Mouse (Mus musculus): Measurements from ENCODE around the gene Gstcd. TPM values are rescaled to one million over a fixed set of nuclear protein-coding genes. Genes with fewer than 3 reads are reported as not detected.

Gene Gstcd
- 8.6 and 9.3 TPM in 2 replicates for polyA plus RNA-seq (2016; fragmentation: Nextera tagmentation; extraction: Ambion mirVana)

- peaks cover 20% of the 10 kb centered on the region for H3K4me1 ChIP-seq (replicated peaks)
- 0 out of 2 replicates have a peak, but pooled peaks cover 2% of the 10 kb centered on the region for H3K36me3 ChIP-seq
- H3K4me3 ChIP-seq (replicated peaks): peak within 1 kb of the TSS; percentile 73
- under 1% methylated on average over 53 of the region's 53 CpGs for WGBS
- H3K27ac ChIP-seq: peak within 1 kb of the TSS; percentile 99
- H3K27me3 ChIP-seq: no peaks in the 10 kb centered on the region
- peak within 1 kb of the TSS; percentile 69 for H3K4me2 ChIP-seq
- peak within 1 kb of the TSS; percentile 98 for H3K9ac ChIP-seq (replicated peaks)
- H3K9me3 ChIP-seq: no peaks in the 10 kb centered on the region
- ATAC-seq (ENCODE audit: insufficient number of reproducible peaks, insufficient read depth, low FRiP score, low TSS enrichment, low read depth): peak; percentile 97
These were observed at the start of gene Gstcd, which contains the start of gene Ints12 for GRCm38 (mm10) chr3:133091664-133092273. Gstcd (minus strand) TSS chr3:133092033. Ints12 (plus strand) TSS chr3:133091840.

- H3K4me2 ChIP-seq: no peak overlapping the region
- H3K27me3 ChIP-seq: no peaks in the 10 kb centered on the region
- no peak for ATAC-seq (ENCODE audit: insufficient number of reproducible peaks, insufficient read depth, low FRiP score, low TSS enrichment, low read depth)
- H3K4me3 ChIP-seq (replicated peaks): no peak overlapping the region
- WGBS: 75% methylated on average over 8 of the region's 8 CpGs
- no peaks in the 10 kb centered on the region for H3K4me1 ChIP-seq (replicated peaks)
- H3K27ac ChIP-seq: no peak overlapping the region
- no peaks in the 10 kb centered on the region for H3K36me3 ChIP-seq
- H3K9me3 ChIP-seq: no peaks in the 10 kb centered on the region
- no peak overlapping the region for H3K9ac ChIP-seq (replicated peaks)
These were observed 40.8 kb upstream of the Gstcd start for GRCm38 (mm10) chr3:133132611-133133010.

GRCm38 (mm10) chr3:133131372-133131771 is 39.5 kb upstream of the Gstcd start:
- Histone ChIP-seq H3K9ac (replicated peaks) (no peak overlapping the region), H3K27ac (no peak overlapping the region), H3K36me3 (no peaks in the 10 kb centered on the region), H3K4me2 (no peak overlapping the region), H3K4me1 (replicated peaks) (no peaks in the 10 kb centered on the region), H3K9me3 (no peaks in the 10 kb centered on the region), H3K27me3 (no peaks in the 10 kb centered on the region), H3K4me3 (replicated peaks) (no peak overlapping the region)
- no peak for ATAC-seq (ENCODE audit: insufficient number of reproducible peaks, insufficient read depth, low FRiP score, low TSS enrichment, low read depth)
- 84% methylated on average over 5 of the region's 5 CpGs for WGBS

GRCm38 (mm10) chr3:133113281-133113680 is 21.4 kb upstream of the Gstcd start:
- Histone ChIP-seq H3K27ac (no peak overlapping the region), H3K36me3 (peaks cover 19% of the 10 kb centered on the region), H3K4me2 (no peak overlapping the region), H3K4me3 (replicated peaks) (no peak overlapping the region), H3K9me3 (no peaks in the 10 kb centered on the region), H3K9ac (replicated peaks) (no peak overlapping the region), H3K4me1 (replicated peaks) (no peaks in the 10 kb centered on the region), H3K27me3 (no peaks in the 10 kb centered on the region)
- 13% methylated on average over 1 of the region's 1 CpGs for WGBS
- ATAC-seq (ENCODE audit: insufficient number of reproducible peaks, insufficient read depth, low FRiP score, low TSS enrichment, low read depth): no peak

- H3K27ac ChIP-seq: no peak overlapping the region
- H3K27me3 ChIP-seq: no peaks in the 10 kb centered on the region
- H3K9ac ChIP-seq (replicated peaks): no peak overlapping the region
- H3K9me3 ChIP-seq: no peaks in the 10 kb centered on the region
- peaks cover 33% of the 10 kb centered on the region for H3K36me3 ChIP-seq
- no peak overlapping the region for H3K4me3 ChIP-seq (replicated peaks)
- no peaks in the 10 kb centered on the region for H3K4me1 ChIP-seq (replicated peaks)
- 36% methylated on average over 2 of the region's 2 CpGs for WGBS
- no peak for ATAC-seq (ENCODE audit: insufficient number of reproducible peaks, insufficient read depth, low FRiP score, low TSS enrichment, low read depth)
- H3K4me2 ChIP-seq: no peak overlapping the region
These were observed 19.9 kb upstream of the Gstcd start for GRCm38 (mm10) chr3:133111741-133112140.

GRCm38 (mm10) chr3:133109844-133110243 is 18.0 kb upstream of the Gstcd start:
- Histone ChIP-seq H3K9ac (replicated peaks) (no peak overlapping the region), H3K27me3 (no peaks in the 10 kb centered on the region), H3K27ac (no peak overlapping the region), H3K9me3 (no peaks in the 10 kb centered on the region), H3K36me3 (peaks cover 47% of the 10 kb centered on the region), H3K4me3 (replicated peaks) (no peak overlapping the region), H3K4me1 (replicated peaks) (no peaks in the 10 kb centered on the region), H3K4me2 (no peak overlapping the region)
- WGBS: 92% methylated on average over 4 of the region's 4 CpGs
- ATAC-seq (ENCODE audit: insufficient number of reproducible peaks, insufficient read depth, low FRiP score, low TSS enrichment, low read depth): no peak

- Histone ChIP-seq H3K4me1 (replicated peaks) (no peaks in the 10 kb centered on the region), H3K4me3 (replicated peaks) (no peak overlapping the region), H3K9me3 (no peaks in the 10 kb centered on the region), H3K27me3 (no peaks in the 10 kb centered on the region), H3K36me3 (peaks cover 56% of the 10 kb centered on the region), H3K4me2 (no peak overlapping the region), H3K9ac (replicated peaks) (no peak overlapping the region), H3K27ac (no peak overlapping the region)
- WGBS: 92% methylated on average over 4 of the region's 4 CpGs
- ATAC-seq (ENCODE audit: insufficient number of reproducible peaks, insufficient read depth, low FRiP score, low TSS enrichment, low read depth): no peak
These were observed 16.9 kb upstream of the Gstcd start for GRCm38 (mm10) chr3:133108731-133109130.

- Histone ChIP-seq H3K9me3 (no peaks in the 10 kb centered on the region), H3K27ac (no peak overlapping the region), H3K36me3 (peaks cover 79% of the 10 kb centered on the region), H3K4me2 (no peak overlapping the region), H3K27me3 (no peaks in the 10 kb centered on the region), H3K4me3 (replicated peaks) (no peak overlapping the region), H3K4me1 (replicated peaks) (no peaks in the 10 kb centered on the region), H3K9ac (replicated peaks) (no peak overlapping the region)
- ATAC-seq (ENCODE audit: insufficient number of reproducible peaks, insufficient read depth, low FRiP score, low TSS enrichment, low read depth): no peak
- WGBS: 93% methylated on average over 3 of the region's 3 CpGs
These were observed 12.6 kb upstream of the Gstcd start for GRCm38 (mm10) chr3:133104436-133104835.

- Histone ChIP-seq H3K4me2 (no peak overlapping the region), H3K27me3 (no peaks in the 10 kb centered on the region), H3K4me1 (replicated peaks) (no peaks in the 10 kb centered on the region), H3K4me3 (replicated peaks) (no peak overlapping the region), H3K9me3 (no peaks in the 10 kb centered on the region), H3K9ac (replicated peaks) (no peak overlapping the region), H3K27ac (no peak overlapping the region), H3K36me3 (peaks cover 78% of the 10 kb centered on the region)
- 85% methylated on average over 3 of the region's 3 CpGs for whole genome bisulfite sequencing
- ATAC-seq (ENCODE audit: insufficient number of reproducible peaks, insufficient read depth, low FRiP score, low TSS enrichment, low read depth): no peak
These were observed 11.9 kb upstream of the Gstcd start for GRCm38 (mm10) chr3:133103768-133104167.

- no peak overlapping the region for H3K27ac ChIP-seq
- no peak overlapping the region for H3K4me3 ChIP-seq (replicated peaks)
- no peaks in the 10 kb centered on the region; the same call in 1 of the 2 replicates for H3K4me1 ChIP-seq (replicated peaks)
- WGBS: 96% methylated on average over 2 of the region's 2 CpGs
- H3K36me3 ChIP-seq: peaks cover 55% of the 10 kb centered on the region
- H3K9me3 ChIP-seq: no peaks in the 10 kb centered on the region
- H3K4me2 ChIP-seq: no peak overlapping the region
- H3K9ac ChIP-seq (replicated peaks): no peak overlapping the region
- no peak for ATAC-seq (ENCODE audit: insufficient number of reproducible peaks, insufficient read depth, low FRiP score, low TSS enrichment, low read depth)
- H3K27me3 ChIP-seq: no peaks in the 10 kb centered on the region
These were observed 7.1 kb upstream of the Gstcd start for GRCm38 (mm10) chr3:133098909-133099308.

GRCm38 (mm10) chr3:133098336-133098735 is 6.5 kb upstream of the Gstcd start:
- H3K9me3 ChIP-seq: no peaks in the 10 kb centered on the region
- no peak overlapping the region for H3K9ac ChIP-seq (replicated peaks)
- no peak overlapping the region for H3K4me2 ChIP-seq
- H3K27me3 ChIP-seq: no peaks in the 10 kb centered on the region
- H3K27ac ChIP-seq: no peak overlapping the region
- no peak overlapping the region for H3K4me3 ChIP-seq (replicated peaks)
- ATAC-seq (ENCODE audit: insufficient number of reproducible peaks, insufficient read depth, low FRiP score, low TSS enrichment, low read depth): no peak
- 94% methylated on average over 4 of the region's 4 CpGs for WGBS
- peaks cover 4% of the 10 kb centered on the region; the same call in 1 of the 2 replicates for H3K4me1 ChIP-seq (replicated peaks)
- peaks cover 50% of the 10 kb centered on the region for H3K36me3 ChIP-seq

GRCm38 (mm10) chr3:133097936-133098335 is 6.1 kb upstream of the Gstcd start:
- Histone ChIP-seq H3K4me1 (replicated peaks) (peaks cover 8% of the 10 kb centered on the region), H3K9me3 (no peaks in the 10 kb centered on the region), H3K9ac (replicated peaks) (no peak overlapping the region), H3K36me3 (peaks cover 49% of the 10 kb centered on the region), H3K4me3 (replicated peaks) (no peak overlapping the region), H3K4me2 (no peak overlapping the region), H3K27ac (no peak overlapping the region), H3K27me3 (no peaks in the 10 kb centered on the region)
- WGBS: 93% methylated on average over 6 of the region's 6 CpGs
- no peak for ATAC-seq (ENCODE audit: insufficient number of reproducible peaks, insufficient read depth, low FRiP score, low TSS enrichment, low read depth)

All from limb, embryonic 12.5 days (tissue).